Mouse (Mus musculus) brain, adult 2 months (tissue): ENCODE data around the gene Nck2.

ENCODE experiments used
- DNase-seq: peaks from one replicate; pipeline ENCODE4 v3.0.0; 2011; ENCODE audit warnings: low read depth, low spot score

Nck2 gene

GRCm38 (mm10) chr1:43444531-43444930 is at the start of gene Nck2:
TSS of gene Nck2 (plus strand) at chr1:43444579.
- no peak for DNase-seq

GRCm38 (mm10) chr1:43395040-43395439 is 49.3 kb upstream of the Nck2 start:
- DNase-seq, result no peak

- no peak for DNase-seq
These were observed 48.6 kb upstream of the Nck2 start for GRCm38 (mm10) chr1:43395799-43396198.

- DNase-seq, result no peak
These were observed 47.9 kb upstream of the Nck2 start for GRCm38 (mm10) chr1:43396522-43396921.

GRCm38 (mm10) chr1:43397096-43397495 is 47.3 kb upstream of the Nck2 start:
- peak; percentile 73 for DNase-seq

GRCm38 (mm10) chr1:43398738-43399601 is 45.4 kb upstream of the Nck2 start:
- DNase-seq, result peak; percentile 15

GRCm38 (mm10) chr1:43399602-43400216 is 44.7 kb upstream of the Nck2 start:
- no peak for DNase-seq

GRCm38 (mm10) chr1:43400655-43401054 is 43.7 kb upstream of the Nck2 start:
- DNase-seq, result no peak

- peak; percentile 27 for DNase-seq
These were observed 41.0 kb upstream of the Nck2 start for GRCm38 (mm10) chr1:43403341-43403740.

GRCm38 (mm10) chr1:43404693-43405678 is 39.4 kb upstream of the Nck2 start:
- peak; percentile 48 for DNase-seq

- DNase-seq, result no peak
These were observed 35.4 kb upstream of the Nck2 start for GRCm38 (mm10) chr1:43409019-43409418.

GRCm38 (mm10) chr1:43412825-43413224 is 31.6 kb upstream of the Nck2 start:
- DNase-seq, result no peak

GRCm38 (mm10) chr1:43413298-43413697 is 31.1 kb upstream of the Nck2 start:
- DNase-seq, result no peak

- peak; percentile 28 for DNase-seq
These were observed 30.6 kb upstream of the Nck2 start for GRCm38 (mm10) chr1:43413749-43414148.

- no peak for DNase-seq
These were observed 30.2 kb upstream of the Nck2 start for GRCm38 (mm10) chr1:43414228-43414627.

GRCm38 (mm10) chr1:43414971-43415370 is 29.4 kb upstream of the Nck2 start:
- peak; percentile 13 for DNase-seq

- no peak for DNase-seq
These were observed 21.2 kb upstream of the Nck2 start for GRCm38 (mm10) chr1:43422969-43423748.

- DNase-seq, result peak; percentile 68
These were observed 17.9 kb upstream of the Nck2 start for GRCm38 (mm10) chr1:43426526-43426925.

- no peak for DNase-seq
These were observed 17.3 kb upstream of the Nck2 start for GRCm38 (mm10) chr1:43426993-43427535.
